ENCODE assay signal across 11 mouse cellular contexts in the genomic region with DNA sequence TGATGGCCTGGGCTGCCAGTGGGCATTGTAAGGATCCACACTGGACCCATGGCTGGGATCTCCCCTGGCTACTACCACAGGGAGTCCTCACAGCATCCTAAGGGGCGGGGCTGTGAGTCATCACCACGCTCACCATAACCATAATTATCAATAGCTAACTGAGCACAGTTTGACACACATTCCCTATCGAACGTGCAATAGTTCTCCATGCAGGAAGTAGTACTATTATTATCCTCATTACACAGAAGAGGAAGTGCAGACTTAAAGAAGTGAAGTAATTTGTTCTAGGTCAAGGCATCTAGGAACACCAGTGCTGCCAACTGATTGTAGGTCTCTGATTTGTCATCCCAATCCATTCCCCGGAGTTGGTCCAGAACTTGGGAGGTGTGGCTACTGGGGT.
"Had no signal": no experiment of that assay in that cellular context is flagged by ENCODE, and none has a peak within 500 bp of the region (broad histone marks: within the 10 kb centered on the region; RNA-seq: fewer than 3 reads in every experiment).

No protein-coding gene starts in this region.

- H3K27ac ChIP-seq: kidney, embryonic 15.5 days; limb, embryonic 15.5 days; liver, embryonic 12.5 days; macrophage; midbrain, embryonic 13.5 days had no signal

- H3K9me3 ChIP-seq: limb, embryonic 15.5 days; liver, embryonic 12.5 days had no signal

- H3K4me2 ChIP-seq: kidney, embryonic 15.5 days; limb, embryonic 15.5 days; liver, embryonic 12.5 days; lung, embryonic 14.5 days; midbrain, embryonic 13.5 days had no signal

- H3K4me1 ChIP-seq: kidney, embryonic 15.5 days; limb, embryonic 15.5 days; midbrain, embryonic 13.5 days had no signal

- DNase-seq: kidney, postnatal 25 days; lung, embryonic 14.5 days; lung, postnatal 14 days; right cerebral cortex, adult 18-20 months; thymus, adult 18-20 months; thymus, postnatal 14 days had no signal

- H3K4me3 ChIP-seq: kidney, embryonic 15.5 days; limb, embryonic 15.5 days; liver, embryonic 12.5 days; midbrain, embryonic 13.5 days had no signal

- H3K36me3 ChIP-seq: kidney, embryonic 15.5 days; limb, embryonic 15.5 days; liver, embryonic 12.5 days; midbrain, embryonic 13.5 days had no signal

- H3K9ac ChIP-seq: kidney, embryonic 15.5 days; limb, embryonic 15.5 days; liver, embryonic 12.5 days; lung, embryonic 14.5 days; midbrain, embryonic 13.5 days had no signal

- H3K27me3 ChIP-seq: kidney, embryonic 15.5 days; limb, embryonic 15.5 days; liver, embryonic 12.5 days; midbrain, embryonic 13.5 days had no signal

- ATAC-seq: liver, embryonic 12.5 days; midbrain, embryonic 13.5 days had no signal
